Comparison of ENCODE assay signal across 31 mouse cellular contexts in genomic region chr15:91665530-91665929, GRCm38 (mm10).
"Had no signal": no experiment of that assay in that cellular context is flagged by ENCODE, and none has a peak within 500 bp of the region (broad histone marks: within the 10 kb centered on the region; RNA-seq: fewer than 3 reads in every experiment).

No protein-coding gene starts in this region.

- H3K4me2 ChIP-seq: heart, embryonic 11.5 days; heart, embryonic 12.5 days; heart, embryonic 13.5 days; heart, embryonic 15.5 days; hindbrain, embryonic 12.5 days; hindbrain, embryonic 13.5 days; hindbrain, embryonic 14.5 days; hindbrain, embryonic 15.5 days; intestine, embryonic 15.5 days had no signal

- H3K4me3 ChIP-seq: heart, adult 2 months; heart, embryonic 10.5 days; heart, embryonic 12.5 days; heart, embryonic 13.5 days; heart, embryonic 15.5 days; hindbrain, embryonic 10.5 days; hindbrain, embryonic 12.5 days; hindbrain, embryonic 13.5 days; hindbrain, embryonic 15.5 days; intestine, embryonic 15.5 days; layer of hippocampus, adult 2 months; left cerebral cortex, adult 2 months had no signal

- H3K4me1 ChIP-seq: heart, embryonic 10.5 days; heart, embryonic 13.5 days; heart, embryonic 15.5 days; hindbrain, embryonic 10.5 days; hindbrain, embryonic 12.5 days; hindbrain, embryonic 13.5 days; hindbrain, embryonic 15.5 days; intestine, embryonic 15.5 days had no signal

- H3K27ac ChIP-seq: heart, adult 2 months; heart, embryonic 10.5 days; heart, embryonic 13.5 days; heart, embryonic 15.5 days; hindbrain, embryonic 10.5 days; hindbrain, embryonic 12.5 days; hindbrain, embryonic 13.5 days; hindbrain, embryonic 14.5 days; hindbrain, embryonic 15.5 days; hindbrain, postnatal 0 days; intestine, embryonic 15.5 days; kidney, postnatal 0 days; layer of hippocampus, adult 2 months; left cerebral cortex, adult 2 months had no signal

- H3K9ac ChIP-seq: heart, embryonic 12.5 days; heart, embryonic 13.5 days; heart, embryonic 15.5 days; hindbrain, embryonic 12.5 days; hindbrain, embryonic 13.5 days; hindbrain, embryonic 14.5 days; hindbrain, embryonic 15.5 days; intestine, embryonic 15.5 days had no signal

- ATAC-seq: hindbrain, embryonic 16.5 days; hindbrain, postnatal 0 days; inflammation-experienced regulatory T-cells, adult 6 months; intestine, embryonic 15.5 days; intestine, embryonic 16.5 days; intestine, postnatal 0 days had no signal

- H3K9me3 ChIP-seq: heart, embryonic 10.5 days; heart, embryonic 12.5 days; heart, embryonic 13.5 days; heart, embryonic 15.5 days; hindbrain, embryonic 10.5 days; hindbrain, embryonic 12.5 days; hindbrain, embryonic 13.5 days; hindbrain, embryonic 15.5 days; intestine, embryonic 15.5 days had no signal

- DNase-seq: heart, adult 2 months; heart, postnatal 10 days; heart, postnatal 14 days; heart, postnatal 36 days; heart, postnatal 4 days; kidney, adult 11 months; kidney, adult 18-20 months; kidney, postnatal 10 days; kidney, postnatal 25 days; kidney, postnatal 4 days; layer of hippocampus, adult 9-11 months; layer of hippocampus, postnatal 36 days had no signal

- H3K27me3 ChIP-seq: heart, embryonic 12.5 days; heart, embryonic 13.5 days; heart, embryonic 15.5 days; hindbrain, embryonic 12.5 days; hindbrain, embryonic 13.5 days; hindbrain, embryonic 15.5 days; intestine, embryonic 15.5 days had no signal

- H3K36me3 ChIP-seq: heart, embryonic 10.5 days; heart, embryonic 12.5 days; heart, embryonic 13.5 days; heart, embryonic 15.5 days; hindbrain, embryonic 10.5 days; hindbrain, embryonic 12.5 days; hindbrain, embryonic 13.5 days; hindbrain, embryonic 15.5 days; intestine, embryonic 15.5 days had no signal
